Comparison of ENCODE assay signal across 16 mouse cellular contexts in the genomic region with DNA sequence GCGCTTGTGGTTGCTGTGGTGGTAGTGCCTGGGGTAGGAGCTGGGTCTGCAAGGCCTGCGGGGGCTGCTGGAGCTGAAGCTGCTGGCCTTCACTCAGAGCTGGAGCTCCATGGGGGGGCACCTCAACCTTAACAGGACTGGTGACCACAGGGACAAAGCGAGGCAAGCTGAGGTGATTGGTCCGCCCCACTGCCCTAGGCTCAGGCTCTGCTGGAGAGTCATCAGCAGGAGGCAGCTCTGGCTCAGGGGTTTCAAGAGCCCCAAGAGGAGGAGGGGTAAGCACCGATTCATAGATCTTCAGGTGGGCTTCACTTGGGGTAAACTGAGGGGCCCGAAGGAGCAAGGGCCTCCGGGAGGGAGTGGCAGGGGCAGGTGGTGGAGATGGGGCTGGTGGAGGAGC. TPM values are rescaled to one million over a fixed set of nuclear protein-coding genes. Genes with fewer than 3 reads are reported as not detected.
"Had no signal": no experiment of that assay in that cellular context is flagged by ENCODE, and none has a peak within 500 bp of the region (broad histone marks: within the 10 kb centered on the region; RNA-seq: fewer than 3 reads in every experiment).

No protein-coding gene starts in this region.

- H3K4me3 ChIP-seq: layer of hippocampus, adult 2 months; limb, embryonic 10.5 days; limb, embryonic 13.5 days; liver, embryonic 12.5 days; liver, embryonic 15.5 days; midbrain, embryonic 12.5 days; stomach, embryonic 15.5 days had no signal

- H3K4me2 ChIP-seq: limb, embryonic 13.5 days; liver, embryonic 12.5 days; liver, embryonic 15.5 days; midbrain, embryonic 12.5 days; stomach, embryonic 15.5 days had no signal

- DNase-seq: layer of hippocampus, adult 9-11 months; liver; lung, adult 2 months; lung, postnatal 14 days; lung, postnatal 4 days; thymus, adult 2 months; thymus, postnatal 14 days; thymus, postnatal 4 days had no signal

- H3K27me3 ChIP-seq: limb, embryonic 13.5 days; liver, embryonic 12.5 days; liver, embryonic 15.5 days; midbrain, embryonic 12.5 days; stomach, embryonic 15.5 days had no signal

RNA-seq across cellular contexts. Expression of a gene that starts 13.5 kb away (rescaled TPM):
- polyA plus RNA-seq: neural tube, embryonic 11.5 days had no signal
